Mouse (Mus musculus): ENCODE results near the gene Nln.

DNA sequence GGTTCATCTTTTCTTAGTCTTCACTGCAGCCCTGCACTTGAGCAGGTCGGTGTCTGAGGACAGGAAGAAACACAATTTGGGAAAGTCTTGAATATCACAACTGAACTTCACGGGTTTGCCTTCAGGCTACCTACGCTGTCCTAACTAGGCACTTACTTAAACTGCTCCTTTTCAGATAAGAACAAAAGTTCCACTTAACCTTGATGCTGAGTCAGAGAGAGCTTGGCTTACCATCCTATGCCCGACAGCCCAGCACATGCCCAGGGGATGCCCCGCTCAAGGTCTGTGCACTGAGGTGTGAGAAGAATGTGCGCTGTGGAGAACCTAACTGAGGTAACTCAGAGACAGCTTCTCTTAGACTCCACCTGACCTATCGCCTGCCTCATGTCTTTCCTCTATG, 67.9 kb downstream of the Nln start:
- TF ChIP-seq MAX (IDR thresholded peaks at IDR 0.05; ENCODE audit: low read depth) = no peak
- TF ChIP-seq REST (IDR thresholded peaks at IDR 0.05; ENCODE audit: insufficient read depth, insufficient read length) = no peak
- no peak for TF ChIP-seq POLR2A (IDR thresholded peaks at IDR 0.05; ENCODE audit: insufficient read length, low read depth)
- no peak for TF ChIP-seq TCF12 (IDR thresholded peaks at IDR 0.05; ENCODE audit: insufficient read depth, poor library complexity, severe bottlenecking)
- no peak for TF ChIP-seq TCF3 (IDR thresholded peaks at IDR 0.05; ENCODE audit: insufficient read length, low read depth)
- no peak for TF ChIP-seq MYOD1 (IDR thresholded peaks at IDR 0.05; ENCODE audit: control insufficient read depth in 1 of 3, insufficient read length in 2 of 3, low read depth in 2 of 3)
